Comparison of ENCODE assay signal across 8 mouse cellular contexts in the genomic region with DNA sequence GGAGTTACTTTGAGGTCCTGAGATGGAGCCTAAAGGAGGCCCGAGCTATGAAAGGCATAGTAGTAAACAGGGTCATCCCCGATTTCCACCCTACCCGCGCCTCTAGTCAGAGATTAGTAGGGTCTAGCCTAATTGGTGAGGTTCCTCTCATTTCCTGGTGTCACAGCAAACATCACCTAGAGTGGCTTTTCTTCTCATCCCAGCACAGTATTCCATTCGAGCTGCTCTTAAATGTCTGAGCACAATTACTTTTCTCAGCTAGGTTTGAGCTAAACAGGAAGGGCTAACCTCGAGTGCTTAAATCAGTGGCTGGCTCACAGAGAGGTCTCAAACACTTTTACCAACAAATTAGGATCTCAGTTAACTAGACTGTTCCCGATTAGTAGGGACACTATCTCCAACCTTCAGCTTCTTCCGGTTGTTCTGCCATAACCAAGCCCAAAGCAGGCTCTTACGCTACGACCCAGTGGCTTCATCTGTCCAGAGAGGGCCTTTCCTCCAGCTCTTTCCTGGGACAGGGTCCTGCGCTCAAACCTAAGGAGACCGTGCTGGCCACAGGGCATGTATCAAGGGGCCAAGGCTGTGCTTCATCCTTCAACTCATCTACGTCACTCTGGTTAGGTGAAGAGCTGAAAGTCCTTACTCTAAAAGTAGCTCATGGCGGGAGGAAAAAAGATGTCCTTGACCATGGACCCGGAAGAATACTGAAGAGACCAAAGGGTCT. TPM values are rescaled to one million over a fixed set of nuclear protein-coding genes. Genes with fewer than 3 reads are reported as not detected.
DNase-seq lines count a peak whose midpoint lies in the region; ATAC-seq and TF ChIP-seq lines count a peak whose summit lies in the region.

No protein-coding gene starts in this region.

- no peak for TF ChIP-seq CTCF in kidney, adult 2 months (conservative IDR thresholded peaks at IDR 0.05; ENCODE audit: insufficient read depth, insufficient read length, low read depth, low read length)
- no peak for TF ChIP-seq CTCF in cortical plate, adult 2 months (IDR thresholded peaks at IDR 0.05; ENCODE audit: extremely low read depth, insufficient read depth, low read length)

- H3K4me2 ChIP-seq in hindbrain, embryonic 15.5 days, result peak overlapping the region; percentile 58
- H3K4me2 ChIP-seq in midbrain, embryonic 13.5 days (replicated peaks), result peak overlapping the region; percentile 54

- no peak; the same call in 1 of the 2 replicates for ATAC-seq in hindbrain, embryonic 15.5 days (ENCODE audit: low FRiP score, low read depth)
- peak; percentile 85; the same call in 1 of the 2 replicates for ATAC-seq in midbrain, embryonic 13.5 days

- peaks cover 4% of the 10 kb centered on the region; the same call in 1 of the 2 replicates for H3K36me3 ChIP-seq in kidney, adult 2 months (ENCODE audit: control insufficient read depth, insufficient read depth, low read length)
- peaks cover 14% of the 10 kb centered on the region for H3K36me3 ChIP-seq in hindbrain, embryonic 15.5 days
- peaks cover 29% of the 10 kb centered on the region for H3K36me3 ChIP-seq in midbrain, embryonic 13.5 days

- 61% methylated on average over 15 of the region's 15 CpGs for WGBS in kidney, adult 2 months
- WGBS in hindbrain, embryonic 15.5 days, result 62% methylated on average over 15 of the region's 15 CpGs
- 62% methylated on average over 15 of the region's 15 CpGs for WGBS in midbrain, embryonic 13.5 days

- no peak for TF ChIP-seq POLR2A in kidney, adult 2 months (IDR thresholded peaks at IDR 0.05; ENCODE audit: low read depth, low read length)
- TF ChIP-seq POLR2A in cortical plate, adult 2 months (IDR thresholded peaks at IDR 0.05; ENCODE audit: extremely low read depth, insufficient read depth, low read length), result no peak

- H3K4me3 ChIP-seq in kidney, adult 2 months (ENCODE audit: insufficient read depth, low read depth, low read length), result peak overlapping the region; percentile 73
- H3K4me3 ChIP-seq in cortical plate, adult 2 months (ENCODE audit: insufficient read depth, low read length), result peak overlapping the region; percentile 95
- peak overlapping the region; percentile 94 for H3K4me3 ChIP-seq in hindbrain, embryonic 15.5 days
- peak overlapping the region; percentile 94 for H3K4me3 ChIP-seq in midbrain, embryonic 13.5 days (replicated peaks)

- DNase-seq in kidney, adult 2 months, result no peak
- DNase-seq in kidney, adult 8-10 months, result no peak
- DNase-seq in cerebellum, postnatal 14 days, result no peak
- no peak for DNase-seq in left cerebral cortex, adult 8-10 months (ENCODE audit: low spot score in 2 of 2)
- DNase-seq in c-Kit-positive CD71-positive TER-119-positive erythroid progenitor cells, embryonic 14.5 days (ENCODE audit: low spot score), result no peak

- H3K4me1 ChIP-seq in kidney, adult 2 months (ENCODE audit: control insufficient read depth, insufficient read depth, low read length), result peaks cover 16% of the 10 kb centered on the region; the same call in 1 of the 2 replicates
- peaks cover 2% of the 10 kb centered on the region; the same call in 1 of the 2 replicates for H3K4me1 ChIP-seq in cortical plate, adult 2 months (ENCODE audit: control insufficient read depth, insufficient read depth, low read length)
- H3K4me1 ChIP-seq in hindbrain, embryonic 15.5 days (replicated peaks), result peaks cover 30% of the 10 kb centered on the region
- peaks cover 28% of the 10 kb centered on the region for H3K4me1 ChIP-seq in midbrain, embryonic 13.5 days (replicated peaks)

- H3K9me3 ChIP-seq in hindbrain, embryonic 15.5 days, result no peaks in the 10 kb centered on the region
- H3K9me3 ChIP-seq in midbrain, embryonic 13.5 days, result no peaks in the 10 kb centered on the region

- peak overlapping the region; percentile 50 for H3K9ac ChIP-seq in hindbrain, embryonic 15.5 days
- peak overlapping the region; percentile 62 for H3K9ac ChIP-seq in midbrain, embryonic 13.5 days (replicated peaks)

- H3K27me3 ChIP-seq in kidney, adult 2 months (replicated peaks; ENCODE audit: control insufficient read depth, insufficient read depth, low read length), result no peaks in the 10 kb centered on the region
- no peaks in the 10 kb centered on the region for H3K27me3 ChIP-seq in hindbrain, embryonic 15.5 days
- peaks cover 5% of the 10 kb centered on the region; the same call in 1 of the 2 replicates for H3K27me3 ChIP-seq in midbrain, embryonic 13.5 days

- H3K27ac ChIP-seq in kidney, adult 2 months (ENCODE audit: insufficient read depth, low read depth, low read length), result peak overlapping the region; percentile 73
- no peak overlapping the region for H3K27ac ChIP-seq in cortical plate, adult 2 months (ENCODE audit: insufficient read depth, low read length)
- H3K27ac ChIP-seq in hindbrain, embryonic 15.5 days (replicated peaks), result peak overlapping the region; percentile 64
- no peak overlapping the region for H3K27ac ChIP-seq in midbrain, embryonic 13.5 days

RNA-seq across cellular contexts. Expression of gene Rps17, which starts 0.6 kb away (rescaled TPM):
- 1,243 and 1,376 TPM in 2 replicates for polyA plus RNA-seq in kidney, adult 2 months (2012; rRNA removed)
- 862 and 880 TPM in 2 replicates for polyA plus RNA-seq in cortical plate, adult 2 months (2012; rRNA removed)
- polyA plus RNA-seq in hindbrain, embryonic 15.5 days (2015; fragmentation: Nextera tagmentation; extraction: Ambion mirVana), result 710 and 778 TPM in 2 replicates
- polyA plus RNA-seq in midbrain, embryonic 13.5 days (2015; fragmentation: Nextera tagmentation; extraction: Ambion mirVana), result 869 and 873 TPM in 2 replicates
- total RNA-seq in left cerebral cortex, adult 8-10 months (2022), result 100 to 1,000 TPM; 520 to 601 (median 552) TPM

Comparison
In these comparisons a context has a peak if more than half of its experiments do, and no peak if none do; other contexts are left out.
1. H3K27ac ChIP-seq: peak in kidney, adult 2 months (single experiment) and hindbrain, embryonic 15.5 days (single experiment); none in cortical plate, adult 2 months (single experiment) and midbrain, embryonic 13.5 days (single experiment).
2. Peak in every context shown above with its lines, with median percentiles within 50 percentile points of each other: H3K4me3 ChIP-seq.